Mouse (Mus musculus) CH12.LX (cell line): Measurements from ENCODE around the gene Hipk3. TPM values are rescaled to one million over a fixed set of nuclear protein-coding genes. Genes with fewer than 3 reads are reported as not detected.

ENCODE experiments used
- DNase-seq: peaks from one replicate; pipeline ENCODE4 v3.0.0-alpha.2; 2013; ENCODE audit errors: extremely low read depth
- H3K27ac ChIP-seq: 2 replicates; pipeline ENCODE4 v1.5.1; 2012; ENCODE audit warnings: low read depth, mild to moderate bottlenecking, control low read depth, moderate library complexity; ENCODE audit not compliant: insufficient read depth
- H3K27me3 ChIP-seq: replicated peaks from 2 replicates; pipeline ENCODE3; 2012; ENCODE audit warnings: inconsistent platforms
- H3K36me3 ChIP-seq, 2 experiments: replicated peaks in 1 of 2; 2 replicates each; pipeline versions ENCODE3 to v1.6.1; 2012; ENCODE audit warnings: inconsistent platforms in 1 of 2, low read length in 1 of 2, mild to moderate bottlenecking in 1 of 2, mixed read lengths in 1 of 2, moderate library complexity in 1 of 2; ENCODE audit not compliant: control insufficient read depth in 1 of 2, insufficient read depth in 1 of 2
- H3K4me1 ChIP-seq, 2 experiments: 2 replicates each; pipeline ENCODE4 v1.6.1; 2012; ENCODE audit warnings: inconsistent platforms in 1 of 2, moderate library complexity in 1 of 2; ENCODE audit not compliant: insufficient read depth in 2 of 2, control insufficient read depth in 1 of 2
- H3K4me2 ChIP-seq: 2 replicates; pipeline ENCODE4 v1.6.1; 2012; ENCODE audit warnings: low read depth, mild to moderate bottlenecking, control low read depth; ENCODE audit not compliant: poor library complexity, insufficient read depth, severe bottlenecking
- H3K4me3 ChIP-seq, 3 experiments: fragments of 150-350 bp in 1 of 3; sonication (generic) in 1 of 3; replicated peaks in 1 of 3; 2 replicates each; pipeline versions ENCODE3 to v1.5.1; 2011 to 2012; ENCODE audit warnings: low read depth in 2 of 3, low read length in 2 of 3, mild to moderate bottlenecking in 2 of 3, moderate library complexity in 2 of 3, control low read depth in 1 of 3, improper control_type of control experiment in 1 of 3, inconsistent platforms in 1 of 3, mixed read lengths in 1 of 3; ENCODE audit not compliant: poor library complexity in 1 of 3
- H3K79me2 ChIP-seq: replicated peaks from 2 replicates; pipeline ENCODE4 v1.6.1; 2012; ENCODE audit warnings: mild to moderate bottlenecking, moderate library complexity; ENCODE audit not compliant: control insufficient read depth, poor library complexity, insufficient read depth, severe bottlenecking; ENCODE audit errors: extremely low read depth
- H3K9ac ChIP-seq: 2 replicates; pipeline ENCODE4 v1.6.1; 2012; ENCODE audit warnings: low read depth, mild to moderate bottlenecking, control low read depth, moderate library complexity; ENCODE audit not compliant: insufficient read depth
- H3K9me3 ChIP-seq: replicated peaks from 2 replicates; pipeline ENCODE3; 2012; ENCODE audit warnings: low read length, inconsistent platforms, mixed read lengths
- ELF1 ChIP-seq: IDR thresholded peaks from 2 replicates; pipeline ENCODE4 v1.6.1; 2014; ENCODE audit warnings: low read depth, mild to moderate bottlenecking, inconsistent platforms, low read length, improper control_type of control experiment
- HCFC1 ChIP-seq: IDR thresholded peaks from 2 replicates; pipeline ENCODE4 v1.6.1; 2012; ENCODE audit warnings: low read depth, mild to moderate bottlenecking, inconsistent platforms, low read length, improper control_type of control experiment
- KAT2A ChIP-seq: IDR thresholded peaks from 2 replicates; pipeline ENCODE4 v1.6.1; 2012; ENCODE audit warnings: low read length, improper control_type of control experiment, inconsistent platforms; ENCODE audit not compliant: insufficient replicate concordance
- MAFK ChIP-seq: IDR thresholded peaks from 2 replicates; pipeline ENCODE4 v1.6.1; 2011; ENCODE audit warnings: low read length, improper control_type of control experiment; ENCODE audit not compliant: insufficient replicate concordance
- MAX ChIP-seq: IDR thresholded peaks from 2 replicates; pipeline ENCODE4 v1.6.1; 2011; ENCODE audit warnings: low read length, improper control_type of control experiment
- MEF2A ChIP-seq: IDR thresholded peaks from 2 replicates; pipeline ENCODE4 v1.6.1; 2014; ENCODE audit warnings: low read depth, mild to moderate bottlenecking, inconsistent platforms, low read length, improper control_type of control experiment, borderline replicate concordance
- MXI1 ChIP-seq: IDR thresholded peaks from 2 replicates; pipeline ENCODE4 v1.6.1; 2011; ENCODE audit warnings: mild to moderate bottlenecking, low read depth, low read length, improper control_type of control experiment
- MYC ChIP-seq: IDR thresholded peaks from 2 replicates; pipeline ENCODE4 v1.6.1; 2011; ENCODE audit warnings: low read depth, mild to moderate bottlenecking, improper control_type of control experiment, low read length
- NELFE ChIP-seq: IDR thresholded peaks from 2 replicates; pipeline ENCODE4 v1.6.1; 2011; ENCODE audit warnings: low read depth, low read length, improper control_type of control experiment
- POLR2A ChIP-seq: IDR thresholded peaks from 2 replicates; pipeline ENCODE4 v1.6.1; 2011; ENCODE audit warnings: low read depth, mild to moderate bottlenecking, improper control_type of control experiment, low read length
- RAD21 ChIP-seq: IDR thresholded peaks from 2 replicates; pipeline ENCODE4 v1.6.1; 2011; ENCODE audit warnings: low read depth, mild to moderate bottlenecking, low read length, improper control_type of control experiment, moderate library complexity
- TBP ChIP-seq: conservative IDR thresholded peaks from 2 replicates; pipeline ENCODE4 v1.6.1; 2011; ENCODE audit warnings: low read depth, low read length, improper control_type of control experiment
- TCF12 ChIP-seq: IDR thresholded peaks from 2 replicates; pipeline ENCODE4 v1.6.1; 2014; ENCODE audit warnings: low read depth, mild to moderate bottlenecking, inconsistent platforms, low read length, improper control_type of control experiment
- UBTF ChIP-seq: IDR thresholded peaks from 2 replicates; pipeline ENCODE4 v1.6.1; 2012; ENCODE audit warnings: low read depth, mild to moderate bottlenecking, inconsistent platforms, low read length, improper control_type of control experiment, moderate library complexity
- USF1 ChIP-seq: IDR thresholded peaks from 2 replicates; pipeline ENCODE4 v1.6.1; 2014; ENCODE audit warnings: low read depth, mild to moderate bottlenecking, inconsistent platforms, low read length, improper control_type of control experiment
- ZC3H11A ChIP-seq: IDR thresholded peaks from 2 replicates; pipeline ENCODE4 v1.6.1; 2012; ENCODE audit warnings: low read depth, mild to moderate bottlenecking, inconsistent platforms, low read length, improper control_type of control experiment
- dilution Hi-C: fragments of 300-500 bp; cut with MboI; formaldehyde crosslinking; loops from 2 replicates; pipeline ENCODE4 v1.14.3; 2020; ENCODE audit warnings: low sequenced_read_pairs; ENCODE audit not compliant: extremely low pct_unique_long_range_greater_than_20kb, extremely low pct_ligation_motif_present
- in situ Hi-C: fragments of 300-500 bp; cut with MboI; formaldehyde crosslinking; loops from 3 replicates; pipeline ENCODE4 v1.14.3; 2019; ENCODE audit warnings: low sequenced_read_pairs, low pct_ligation_motif_present, low pct_unique_long_range_greater_than_20kb, mixed read lengths
- polyA plus RNA-seq: library from polyadenylated mRNA; unstranded; fragments of >175 nt; gene quantifications from 2 replicates; pipeline ENCODE4 v1.2.1, GENCODE M21; 2012; ENCODE audit warnings: low read depth; ENCODE audit not compliant: insufficient read length
- total RNA-seq, 2 experiments: library from RNA; depleted of rRNA; stranded (reverse); fragments of 300-350 nt in 1 of 2; fragments of >200 nt in 1 of 2; gene quantifications; 2 replicates each; pipeline ENCODE4 v1.2.3; 2012 to 2014

Hipk3 gene
- total and polyA plus RNA-seq, 3 experiments, result 14.8 to 19.5 (median 16.9) TPM

GRCm38 (mm10) chr2:104502388-104502787, 8.1 kb upstream of the Hipk3 start:
- H3K4me1 ChIP-seq, result peaks cover 11 to 29% of the 10 kb centered on the region in 2 experiments
- H3K9ac ChIP-seq, result no peak overlapping the region
- no peak overlapping the region for H3K4me3 ChIP-seq
- in situ Hi-C loops (no loop called here), dilution Hi-C loops (no loop called here)
- no peaks in the 10 kb centered on the region for H3K9me3 ChIP-seq
- 0 out of 2 replicates have a peak, but pooled peaks have one; percentile 15 for TF ChIP-seq ELF1
- no peak for TF ChIP-seq KAT2A
- H3K27ac ChIP-seq, result no peak overlapping the region
- peak; percentile 21 for DNase-seq
- no peaks in the 10 kb centered on the region for H3K27me3 ChIP-seq
- 0 out of 2 replicates have a peak overlapping the region, but pooled peaks have one; percentile 8 for H3K4me2 ChIP-seq
- no peaks in the 10 kb centered on the region for H3K36me3 ChIP-seq
- H3K79me2 ChIP-seq, result no peaks in the 10 kb centered on the region

- no peak overlapping the region for H3K4me2 ChIP-seq
- in situ Hi-C loops (no loop called here), dilution Hi-C loops (no loop called here)
- no peak overlapping the region for H3K27ac ChIP-seq
- H3K9ac ChIP-seq, result no peak overlapping the region
- no peaks in the 10 kb centered on the region for H3K79me2 ChIP-seq
- no peak for DNase-seq
- H3K4me1 ChIP-seq, result peaks cover 11 to 32% of the 10 kb centered on the region in 2 experiments
- no peaks in the 10 kb centered on the region for H3K27me3 ChIP-seq
- no peaks in the 10 kb centered on the region for H3K36me3 ChIP-seq
- no peaks in the 10 kb centered on the region for H3K9me3 ChIP-seq
- no peak for TF ChIP-seq MXI1
- no peak for TF ChIP-seq HCFC1
- no peak for TF ChIP-seq NELFE
- TF ChIP-seq MYC, result no peak
- no peak overlapping the region for H3K4me3 ChIP-seq
Measured at GRCm38 (mm10) chr2:104501091-104501490, 6.8 kb upstream of the Hipk3 start.

- Histone ChIP-seq H3K27me3 (no peaks in the 10 kb centered on the region), H3K36me3 (no peaks in the 10 kb centered on the region), H3K79me2 (peaks cover 5% of the 10 kb centered on the region), H3K4me2 (peak overlapping the region; percentile 75; the same call in 1 of the 2 replicates), H3K9me3 (no peaks in the 10 kb centered on the region), H3K9ac (peak overlapping the region; percentile 50; the same call in 1 of the 2 replicates), H3K4me1 (peaks cover 10 to 37% of the 10 kb centered on the region in 2 experiments), H3K27ac (no peak overlapping the region), H3K4me3 (peak overlapping the region in 1 of 3 experiments; percentile 27)
- in situ Hi-C loops (loop anchor here (10.0 kb wide), 1 partner anchor 67 kb away; no protein-coding TSS in a partner anchor), dilution Hi-C loops (no loop called here)
- no peak for TF ChIP-seq MEF2A
- TF ChIP-seq ZC3H11A, result no peak
- no peak for TF ChIP-seq MAX
- TF ChIP-seq UBTF, result no peak
- TF ChIP-seq HCFC1, result no peak
- TF ChIP-seq TBP, result no peak
- TF ChIP-seq MYC, result no peak
- TF ChIP-seq RAD21, result no peak
- no peak for TF ChIP-seq NELFE
- TF ChIP-seq MAFK, result no peak
- no peak for TF ChIP-seq ELF1
- TF ChIP-seq USF1, result no peak
- TF ChIP-seq TCF12, result no peak
- no peak for TF ChIP-seq POLR2A
- DNase-seq, result no peak
Measured at GRCm38 (mm10) chr2:104497771-104498170, 3.5 kb upstream of the Hipk3 start.
